Mouse (Mus musculus) heart, postnatal 14 days (tissue): ENCODE measurements at regions not wholly inside any gene's neighbourhood (a gene's known extent, or its start where the extent isn't known, plus 50 kb on each side); places are given as distances from the start of the nearest gene placed in this dataset.

Source experiments
- DNase-seq, 2 experiments: peaks; one replicate each; pipeline ENCODE4 v3.0.0; 2021 to 2022
- intact Hi-C: fragments of 180-260 bp; cut with DNase I; formaldehyde crosslinking; loops from one replicate; pipeline ENCODE4 v1.15.1; 2025

- intact Hi-C loops: loop anchor here (10.0 kb wide), 1 partner anchor 201 kb away; the partner anchor contains the start of gene Tent5a
Observed at GRCm38 (mm10) chr9:85123706-85124105, 188.9 kb upstream of the Gm11114 start.

GRCm38 (mm10) chr9:85125775-85126174 is 186.8 kb upstream of the Gm11114 start:
- DNase-seq: peak; percentile 15 to 35

More at GRCm38 (mm10) chr9:85123706-85124105, 188.9 kb upstream of the Gm11114 start:
- DNase-seq: no peak

GRCm38 (mm10) chr9:85126541-85126940 is 186.0 kb upstream of the Gm11114 start:
- DNase-seq: no peak
- intact Hi-C loops: loop anchor here (10.0 kb wide), 1 partner anchor 198 kb away; the partner anchor contains the start of gene Tent5a

More at GRCm38 (mm10) chr9:85125775-85126174, 186.8 kb upstream of the Gm11114 start:
- intact Hi-C loops: loop anchor here (10.0 kb wide), 1 partner anchor 199 kb away; the partner anchor contains the start of gene Tent5a

- intact Hi-C loops: loop anchor here (10.0 kb wide), 1 partner anchor 198 kb away; the partner anchor contains the start of gene Tent5a
- no peak for DNase-seq
Observed at GRCm38 (mm10) chr9:85127107-85127506, 185.5 kb upstream of the Gm11114 start.

GRCm38 (mm10) chr9:85134900-85135299 is 177.7 kb upstream of the Gm11114 start:
- intact Hi-C loops: no loop called here
- no peak for DNase-seq

- no peak for DNase-seq
- intact Hi-C loops: no loop called here
Observed at GRCm38 (mm10) chr9:85136715-85137582, 175.6 kb upstream of the Gm11114 start.

GRCm38 (mm10) chr9:85139891-85140290 is 172.7 kb upstream of the Gm11114 start:
- peak; percentile 3 to 9 for DNase-seq
- intact Hi-C loops: no loop called here

GRCm38 (mm10) chr9:85144363-85144762 is 168.2 kb upstream of the Gm11114 start:
- no peak for DNase-seq
- intact Hi-C loops: no loop called here

- no peak for DNase-seq
- intact Hi-C loops: no loop called here
Observed at GRCm38 (mm10) chr9:85165632-85166031, 146.9 kb upstream of the Gm11114 start.

- no peak for DNase-seq
- intact Hi-C loops: no loop called here
Observed at GRCm38 (mm10) chr9:85167243-85167642, 145.3 kb upstream of the Gm11114 start.

GRCm38 (mm10) chr9:85174431-85174830 is 138.1 kb upstream of the Gm11114 start:
- DNase-seq: no peak
- intact Hi-C loops: no loop called here

- intact Hi-C loops: no loop called here
Observed at GRCm38 (mm10) chr9:85201202-85201601, 111.4 kb upstream of the Gm11114 start.

GRCm38 (mm10) chr9:85224870-85225269 is 87.7 kb upstream of the Gm11114 start:
- intact Hi-C loops: no loop called here
- DNase-seq: no peak

More at GRCm38 (mm10) chr9:85201202-85201601, 111.4 kb upstream of the Gm11114 start:
- no peak for DNase-seq
